Mouse (Mus musculus): ENCODE data around the gene Zfp990. TPM values are rescaled to one million over a fixed set of nuclear protein-coding genes. Genes with fewer than 3 reads are reported as not detected.

Zfp990 gene
- polyA plus RNA-seq, 1 experiment from 2014 or later, result 0.05 TPM

Other genes with a start within 250 kb of the Zfp990 start
- 0.09 and 0.13 TPM in 2 replicates for gene Tnfrsf8, start 195.6 kb upstream of the Zfp990 start, polyA plus RNA-seq (2015; fragmentation: Nextera tagmentation; extraction: Ambion mirVana)
- 2.2 and 2.4 TPM in 2 replicates for gene Gm13212, start 74.4 kb downstream of the Zfp990 start, polyA plus RNA-seq (2015; fragmentation: Nextera tagmentation; extraction: Ambion mirVana)
- not detected in 2 replicates for gene Zfp980, start 159.9 kb downstream of the Zfp990 start, polyA plus RNA-seq (2015; fragmentation: Nextera tagmentation; extraction: Ambion mirVana)

Measured in stomach, embryonic 15.5 days (tissue).